Mouse (Mus musculus) kidney, embryonic 14.5 days (tissue): ENCODE data around the gene Tmem79. TPM values are rescaled to one million over a fixed set of nuclear protein-coding genes. Genes with fewer than 3 reads are reported as not detected.

ENCODE experiments used
- ATAC-seq: fragments of 200-750 bp; cut with Nextera tagmentation; 2 replicates; pipeline ENCODE4 v1.8.0; 2017; ENCODE audit warnings: moderate number of reproducible peaks, mild to moderate bottlenecking, moderate TSS enrichment, moderate library complexity; ENCODE audit not compliant: low FRiP score, low TSS enrichment
- H3K27ac ChIP-seq: fragments of 300-500 bp; sonication (generic); 2 replicates; pipeline ENCODE4 v1.5.1; 2014; ENCODE audit warnings: low read depth, mild to moderate bottlenecking, low read length, moderate library complexity, mixed read lengths
- H3K27me3 ChIP-seq: fragments of 300-500 bp; sonication (generic); 2 replicates; pipeline ENCODE4 v1.6.1; 2014; ENCODE audit warnings: mild to moderate bottlenecking, low read length; ENCODE audit not compliant: control insufficient read depth, insufficient read depth
- H3K36me3 ChIP-seq: fragments of 300-500 bp; sonication (generic); 2 replicates; pipeline ENCODE4 v1.6.1; 2014; ENCODE audit warnings: low read length, mixed read lengths; ENCODE audit not compliant: control insufficient read depth, insufficient read depth
- H3K4me1 ChIP-seq: fragments of 300-500 bp; sonication (generic); 2 replicates; pipeline ENCODE4 v1.6.1; 2014; ENCODE audit warnings: low read length, mixed read lengths; ENCODE audit not compliant: control insufficient read depth, insufficient read depth
- H3K4me2 ChIP-seq: fragments of 300-500 bp; sonication (generic); replicated peaks from 2 replicates; pipeline ENCODE4 v1.6.1; 2014; ENCODE audit warnings: low read depth, mild to moderate bottlenecking, low read length
- H3K4me3 ChIP-seq: fragments of 300-500 bp; sonication (generic); 2 replicates; pipeline ENCODE4 v1.5.1; 2014; ENCODE audit warnings: mild to moderate bottlenecking, low read length
- H3K9ac ChIP-seq: fragments of 300-500 bp; sonication (generic); 2 replicates; pipeline ENCODE4 v1.6.1; 2014; ENCODE audit warnings: low read depth, mild to moderate bottlenecking, low read length, moderate library complexity
- H3K9me3 ChIP-seq: fragments of 300-500 bp; sonication (generic); 2 replicates; pipeline ENCODE4 v1.6.1; 2016; ENCODE audit warnings: low read length; ENCODE audit not compliant: control insufficient read depth
- WGBS: fragments of 180-500 bp; shearing (Covaris S2); extraction: QIAGEN DNeasy Blood & Tissue Kit; methylation state at CpG from one replicate; pipeline ENCODE4 v1.1.7; 2014; 5-methylcytosine and 5-hydroxymethylcytosine counted together
- polyA plus RNA-seq: library from polyadenylated mRNA; unstranded; fragments of >200 nt; fragmentation: Nextera tagmentation; extraction: Ambion mirVana; gene quantifications from 2 replicates; pipeline ENCODE4 v1.2.1, GENCODE M21; 2014

The Tmem79 gene
- polyA plus RNA-seq, 1 experiment from 2014 or later: 5.5 TPM

DNA sequence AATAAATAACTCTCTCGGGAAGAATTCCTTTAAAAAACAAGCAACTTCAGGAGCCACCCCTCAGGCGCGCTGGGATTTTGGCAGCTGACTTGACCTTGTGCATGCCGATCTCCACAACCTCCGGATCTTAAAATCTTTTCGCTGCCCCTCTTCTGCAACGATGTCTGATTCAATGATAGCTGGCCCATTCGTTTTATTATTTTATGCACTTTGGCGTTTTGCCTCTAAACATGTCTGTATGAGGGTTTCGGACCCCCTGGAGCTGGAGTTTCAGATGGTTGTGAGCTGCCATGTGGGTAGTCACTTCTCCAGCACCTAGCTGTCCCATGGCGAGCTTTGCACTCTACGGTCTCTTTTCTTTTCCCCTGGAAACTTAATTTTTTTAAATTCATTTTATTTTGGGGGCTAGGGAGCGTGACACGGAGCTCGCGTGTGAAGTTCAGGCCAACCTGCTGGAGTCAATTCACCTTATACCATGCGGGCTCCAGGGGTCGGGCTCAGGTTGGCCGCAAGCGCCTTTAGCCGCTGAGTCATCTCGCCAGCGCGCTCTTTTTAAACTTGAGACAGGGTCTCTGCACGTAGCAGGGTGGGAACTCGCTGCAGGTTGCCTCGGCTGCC is 403 bp downstream of the Tmem79 start:
- Histone ChIP-seq H3K36me3 (peaks cover 6% of the 10 kb centered on the region; the same call in 1 of the 2 replicates), H3K4me1 (peaks cover 14% of the 10 kb centered on the region), H3K27ac (peak overlapping the region; percentile 89), H3K27me3 (no peaks in the 10 kb centered on the region), H3K9ac (peak overlapping the region; percentile 70), H3K4me3 (peak overlapping the region; percentile 54), H3K4me2 (peak overlapping the region; percentile 50), H3K9me3 (no peaks in the 10 kb centered on the region)
- peak; percentile 30 for ATAC-seq
- WGBS: under 1% methylated on average over 27 of the region's 27 CpGs

DNA sequence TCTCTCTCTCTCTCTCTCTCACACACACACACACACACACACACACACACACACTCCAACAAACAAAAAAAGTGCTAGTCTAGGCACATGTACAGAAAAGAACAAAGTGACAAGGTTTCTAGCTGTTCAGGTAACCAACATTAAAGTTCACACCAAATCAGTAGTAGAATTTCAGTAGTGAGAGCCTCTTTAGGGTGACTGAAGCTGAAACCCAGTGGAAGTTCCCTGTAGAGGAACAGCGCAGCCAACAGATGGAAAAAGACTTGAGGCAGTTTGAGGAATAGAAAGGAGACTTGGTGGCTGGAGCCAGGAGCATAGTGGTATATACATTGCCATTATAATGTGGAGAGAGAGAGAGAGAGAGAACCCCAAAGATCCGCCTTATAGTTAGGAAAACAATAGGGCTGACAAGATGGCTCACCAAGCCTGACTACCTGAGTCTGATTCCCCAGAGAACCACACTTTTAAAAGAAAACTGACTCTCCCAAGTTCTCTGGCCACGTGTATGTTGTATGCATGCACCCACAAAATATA is 979 bp downstream of the Tmem79 start:
- H3K36me3 ChIP-seq: peaks cover 9% of the 10 kb centered on the region; the same call in 1 of the 2 replicates
- whole genome bisulfite sequencing: 34% methylated on average over 3 of the region's 3 CpGs
- peak overlapping the region; percentile 54 for H3K4me3 ChIP-seq
- H3K9ac ChIP-seq: peak overlapping the region; percentile 70
- no peaks in the 10 kb centered on the region for H3K27me3 ChIP-seq
- peak overlapping the region; percentile 50 for H3K4me2 ChIP-seq
- H3K4me1 ChIP-seq: peaks cover 14% of the 10 kb centered on the region
- no peak overlapping the region for H3K27ac ChIP-seq
- no peaks in the 10 kb centered on the region for H3K9me3 ChIP-seq
- ATAC-seq: no peak

DNA sequence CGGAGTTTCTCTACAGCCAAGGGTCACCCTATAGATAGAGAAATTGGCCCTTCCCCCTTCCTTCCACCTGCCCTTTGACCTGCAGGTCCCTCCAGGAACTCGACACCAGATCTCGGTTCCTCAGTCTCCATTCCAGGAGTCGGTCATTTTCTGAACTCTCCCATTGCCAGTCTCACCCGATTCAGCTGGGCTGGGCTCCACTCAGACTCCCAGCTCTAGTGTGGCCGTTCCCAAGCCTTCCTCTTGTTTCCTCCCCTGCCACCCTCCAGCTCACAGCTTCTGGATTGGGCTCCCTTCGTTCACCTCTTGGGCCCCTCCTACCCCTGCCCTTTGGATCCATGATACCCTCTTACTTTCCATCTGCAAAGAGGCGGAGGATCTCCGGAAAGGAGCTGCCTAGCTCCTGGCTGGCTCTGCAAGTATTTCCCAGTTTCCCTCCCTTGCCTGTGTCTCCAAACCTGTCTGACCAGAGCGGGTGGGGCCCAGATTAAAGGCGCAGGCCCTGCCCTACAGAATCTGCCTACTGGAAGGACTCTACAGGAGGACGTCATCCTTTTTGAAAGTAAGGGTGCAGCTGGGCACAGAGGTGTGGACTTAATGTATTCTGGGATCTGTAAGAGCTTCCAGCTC is 1.8 kb downstream of the Tmem79 start:
- no peaks in the 10 kb centered on the region for H3K27me3 ChIP-seq
- H3K36me3 ChIP-seq: peaks cover 16% of the 10 kb centered on the region; the same call in 1 of the 2 replicates
- H3K4me1 ChIP-seq: peaks cover 14% of the 10 kb centered on the region
- H3K9me3 ChIP-seq: no peaks in the 10 kb centered on the region
- 39% methylated on average over 12 of the region's 12 CpGs for WGBS
- no peak overlapping the region for H3K27ac ChIP-seq
- ATAC-seq: no peak
- H3K4me2 ChIP-seq: peak overlapping the region; percentile 24
- peak overlapping the region; percentile 28; the same call in 1 of the 2 replicates for H3K9ac ChIP-seq
- peak overlapping the region; percentile 6; the same call in 1 of the 2 replicates for H3K4me3 ChIP-seq

DNA sequence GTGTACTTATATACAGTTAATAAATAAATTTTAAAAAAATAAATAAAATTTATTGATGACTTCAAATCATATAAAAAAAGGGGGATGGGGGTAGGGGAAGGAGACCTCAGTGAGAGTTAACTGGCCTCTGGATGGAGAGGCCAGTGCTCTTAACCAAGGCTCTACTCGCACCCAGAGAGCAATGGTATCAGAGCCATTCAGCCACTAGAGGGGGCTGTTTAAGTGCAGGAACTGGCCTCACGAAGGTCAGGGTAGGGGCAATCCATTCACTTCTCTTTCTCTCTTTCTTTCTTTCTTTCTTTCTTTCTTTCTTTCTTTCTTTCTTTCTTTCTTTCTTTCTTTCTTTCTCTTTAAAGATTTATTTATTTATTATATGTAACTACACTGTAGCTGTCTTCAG is 4.7 kb downstream of the Tmem79 start:
- Histone ChIP-seq H3K36me3 (peaks cover 26% of the 10 kb centered on the region), H3K9me3 (no peaks in the 10 kb centered on the region), H3K27me3 (no peaks in the 10 kb centered on the region), H3K4me2 (no peak overlapping the region), H3K4me3 (no peak overlapping the region), H3K4me1 (peaks cover 8% of the 10 kb centered on the region; the same call in 1 of the 2 replicates), H3K27ac (no peak overlapping the region), H3K9ac (no peak overlapping the region)
- 39% methylated on average over 2 of the region's 2 CpGs for WGBS
- ATAC-seq: no peak

DNA sequence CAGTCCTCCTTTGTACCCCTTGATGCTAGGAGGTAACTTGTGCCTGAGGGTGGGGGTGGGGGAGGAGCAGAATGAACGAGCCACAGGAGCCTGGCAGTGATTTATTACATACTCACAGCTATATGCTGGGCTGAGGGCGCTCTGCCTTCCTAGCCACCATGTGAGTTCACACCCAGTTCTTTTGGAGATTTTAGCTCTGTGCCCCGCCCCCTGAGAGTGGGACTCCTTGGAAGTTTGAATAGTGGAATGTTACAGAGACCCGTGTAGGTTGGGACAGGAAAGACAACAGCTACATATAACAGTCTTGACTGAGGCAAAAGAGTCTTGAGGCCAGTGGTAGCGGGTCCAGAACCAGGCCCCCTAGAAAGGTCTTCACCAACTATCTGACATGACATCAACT is 7.0 kb downstream of the Tmem79 start:
- H3K36me3 ChIP-seq: peaks cover 26% of the 10 kb centered on the region

DNA sequence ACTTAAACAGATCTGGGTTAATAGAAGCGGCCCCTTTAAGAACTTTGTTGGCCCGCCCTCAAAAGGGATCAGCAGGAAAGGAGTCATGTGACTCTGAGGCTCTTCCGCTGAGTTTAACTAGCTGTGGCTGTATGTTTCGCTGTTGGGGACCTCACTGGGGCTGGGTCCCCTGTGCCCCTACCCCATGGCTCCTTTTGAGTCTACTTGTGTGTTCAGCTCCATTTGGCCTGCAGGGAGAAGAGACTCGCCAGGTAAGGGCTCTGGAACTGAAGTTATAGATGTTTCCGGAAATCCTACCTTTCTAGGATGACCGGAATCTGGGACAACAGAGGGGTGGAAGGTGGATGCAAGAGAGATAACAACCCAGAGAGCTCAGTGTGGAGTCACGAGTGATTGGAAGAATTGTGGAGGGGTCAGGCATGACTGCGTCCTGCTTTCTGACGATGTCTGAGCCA is 11.0 kb downstream of the Tmem79 start, which contains the start of gene Glmp:
TSS of gene Glmp (plus strand) at position 73 of the 455 bp plus-strand sequence.
- Histone ChIP-seq H3K4me1 (peaks cover 8% of the 10 kb centered on the region; the same call in 1 of the 2 replicates), H3K9ac (peak within 1 kb of the TSS; percentile 78), H3K36me3 (peaks cover 55% of the 10 kb centered on the region), H3K4me2 (peak within 1 kb of the TSS; percentile 91), H3K9me3 (no peaks in the 10 kb centered on the region), H3K4me3 (peak within 1 kb of the TSS; percentile 72), H3K27ac (no peak within 1 kb of the TSS), H3K27me3 (no peaks in the 10 kb centered on the region)
- 1% methylated on average over 10 of the region's 10 CpGs for WGBS
- peak; percentile 78 for ATAC-seq

More for the DNA sequence above, 7.0 kb downstream of the Tmem79 start:
- no peaks in the 10 kb centered on the region for H3K27me3 ChIP-seq
- no peak for ATAC-seq
- 58% methylated on average over 5 of the region's 5 CpGs for whole genome bisulfite sequencing
- no peak overlapping the region for H3K4me3 ChIP-seq
- no peak overlapping the region for H3K27ac ChIP-seq
- H3K4me2 ChIP-seq: no peak overlapping the region
- H3K9me3 ChIP-seq: no peaks in the 10 kb centered on the region
- no peak overlapping the region for H3K9ac ChIP-seq
- peaks cover 9% of the 10 kb centered on the region; the same call in 1 of the 2 replicates for H3K4me1 ChIP-seq

DNA sequence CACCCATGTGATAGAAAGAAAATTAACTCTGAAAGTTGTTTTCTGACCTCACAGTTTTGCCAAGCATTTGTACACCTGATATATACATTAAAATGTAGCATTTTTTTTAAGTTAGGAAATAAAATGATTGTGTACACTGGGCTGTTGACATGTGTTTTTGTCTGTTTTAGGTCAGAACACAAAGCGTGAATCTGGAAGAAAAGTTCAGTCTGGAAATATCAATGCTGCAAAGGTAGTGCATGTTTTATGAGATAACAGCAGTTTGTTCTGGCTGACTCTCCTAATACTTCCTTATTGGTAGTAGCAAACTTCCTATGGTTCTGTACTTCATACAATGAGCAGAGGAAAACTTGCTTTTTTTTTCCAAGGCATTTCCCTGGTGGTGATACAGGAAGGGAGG is 36.8 kb downstream of the Tmem79 start:
- ATAC-seq: no peak
- Histone ChIP-seq H3K4me2 (no peak overlapping the region), H3K36me3 (peaks cover 54% of the 10 kb centered on the region), H3K9ac (no peak overlapping the region), H3K4me1 (peaks cover 19% of the 10 kb centered on the region), H3K27ac (no peak overlapping the region), H3K9me3 (no peaks in the 10 kb centered on the region), H3K27me3 (no peaks in the 10 kb centered on the region), H3K4me3 (no peak overlapping the region)
- WGBS: 95% methylated on average over 1 of the region's 1 CpGs

DNA sequence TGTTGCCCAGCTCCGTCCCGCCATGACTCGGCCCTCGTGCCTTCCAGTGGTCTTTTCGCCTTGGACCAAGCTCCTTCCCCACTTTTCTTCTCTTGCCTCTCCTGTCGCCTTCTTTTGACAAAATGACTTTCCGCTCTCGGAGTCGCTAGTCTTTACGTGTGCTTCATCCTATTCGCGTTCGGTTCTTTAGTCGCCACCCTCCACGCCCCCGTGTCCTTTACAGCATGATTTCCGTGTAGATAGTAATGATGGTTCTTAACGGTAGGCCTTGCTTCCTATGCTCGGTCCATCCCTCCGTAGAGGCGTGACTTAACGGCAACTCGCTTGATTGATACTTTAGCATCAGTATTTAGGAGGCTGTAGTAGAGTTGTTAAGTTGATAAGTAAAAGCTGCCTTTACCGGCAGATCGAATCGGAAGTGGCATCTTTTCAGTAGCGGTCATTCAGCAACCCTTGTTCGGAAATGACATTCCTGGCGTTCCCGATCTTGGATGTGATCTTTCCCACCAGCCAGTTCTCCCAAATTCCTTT is 38.6 kb downstream of the Tmem79 start:
- H3K36me3 ChIP-seq: peaks cover 37% of the 10 kb centered on the region
- under 1% methylated on average over 30 of the region's 30 CpGs for WGBS
- peak overlapping the region; percentile 81 for H3K4me3 ChIP-seq
- peak overlapping the region; percentile 87 for H3K4me2 ChIP-seq
- peak overlapping the region; percentile 91 for H3K27ac ChIP-seq
- H3K9ac ChIP-seq: peak overlapping the region; percentile 88
- ATAC-seq: no peak
- H3K27me3 ChIP-seq: no peaks in the 10 kb centered on the region
- H3K9me3 ChIP-seq: no peaks in the 10 kb centered on the region
- peaks cover 19% of the 10 kb centered on the region for H3K4me1 ChIP-seq
